Mouse (Mus musculus): ENCODE measurements around the gene Hmgcs2.

The Hmgcs2 gene

GRCm38 (mm10) chr3:98280933-98281678 is 871 bp downstream of the Hmgcs2 start:
- peak; percentile 41 to 44 for DNase-seq

DNA sequence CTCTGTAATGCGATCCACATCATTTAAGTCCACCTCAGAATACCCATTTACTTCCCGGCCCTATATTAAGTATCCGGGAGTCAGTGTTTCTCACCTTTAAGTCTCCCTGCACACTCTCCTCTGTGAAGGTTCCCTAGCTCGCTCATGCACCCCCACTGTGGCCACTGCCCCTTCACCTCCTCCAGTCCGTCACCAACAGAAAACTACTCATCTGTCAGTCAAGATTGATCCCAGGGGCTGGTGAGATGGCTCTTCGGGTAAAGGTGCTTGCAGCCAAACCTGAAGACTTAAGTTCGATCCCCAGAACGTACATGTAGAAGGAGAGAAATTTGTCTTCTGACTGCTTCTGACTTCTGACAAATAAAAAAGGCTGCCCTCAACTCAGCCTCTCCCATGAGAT is 2.2 kb downstream of the Hmgcs2 start:
- no peak for DNase-seq

DNA sequence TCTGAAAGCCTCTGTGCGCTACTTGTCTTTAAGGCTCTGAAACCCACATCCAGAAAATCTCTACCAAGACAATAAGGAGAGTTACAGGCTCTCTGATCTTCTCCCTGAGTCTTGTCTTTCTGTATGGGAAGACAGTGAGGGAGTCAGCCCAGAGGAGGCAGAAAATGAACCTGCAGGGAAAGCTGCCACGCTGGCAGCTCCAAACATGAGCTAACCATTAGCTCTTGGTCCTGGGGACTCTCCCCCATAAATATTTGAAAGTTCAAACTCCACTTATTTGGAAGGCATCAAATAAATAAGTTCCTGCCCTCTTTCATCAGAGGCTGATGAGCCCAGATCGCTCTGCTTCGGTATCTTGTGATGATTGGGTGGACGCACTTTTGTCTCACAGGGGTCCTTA is 3.0 kb downstream of the Hmgcs2 start:
- no peak for DNase-seq

DNA sequence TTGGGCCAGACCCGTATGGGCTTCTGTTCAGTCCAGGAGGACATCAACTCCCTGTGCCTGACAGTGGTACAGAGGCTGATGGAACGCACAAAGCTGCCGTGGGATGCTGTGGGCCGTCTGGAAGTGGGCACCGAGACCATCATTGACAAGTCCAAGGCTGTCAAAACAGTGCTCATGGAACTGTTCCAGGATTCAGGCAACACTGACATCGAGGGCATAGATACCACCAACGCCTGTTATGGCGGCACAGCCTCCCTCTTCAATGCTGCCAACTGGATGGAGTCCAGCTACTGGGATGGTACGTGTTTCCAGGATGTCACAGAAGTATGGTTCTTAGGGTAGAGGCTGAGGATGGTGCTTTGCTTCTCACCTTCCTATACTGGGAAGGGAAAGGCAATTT is 10.8 kb downstream of the Hmgcs2 start:
- DNase-seq: no peak

GRCm38 (mm10) chr3:98295965-98296364 is 15.7 kb downstream of the Hmgcs2 start:
- DNase-seq: no peak

- no peak for DNase-seq
These were observed 19.3 kb downstream of the Hmgcs2 start for GRCm38 (mm10) chr3:98299391-98300100.

DNA sequence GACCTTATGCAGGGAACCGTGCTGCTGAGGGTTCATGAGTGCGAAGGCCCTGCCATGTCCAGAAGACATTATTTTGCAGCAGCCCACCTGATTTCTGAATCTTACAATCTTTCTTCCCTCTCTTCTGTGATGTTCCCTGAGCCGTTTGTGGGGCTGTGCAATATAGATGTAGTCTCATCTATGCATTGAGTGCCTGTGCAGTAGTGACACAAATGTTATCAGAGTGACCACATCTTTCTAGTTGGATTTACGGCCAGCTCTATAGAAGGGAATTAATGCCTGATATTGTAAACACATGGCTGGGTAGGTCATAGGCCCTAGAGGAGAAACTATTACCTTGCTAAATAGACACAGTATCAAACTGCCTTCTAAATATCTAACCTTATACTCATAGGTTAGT is 20.0 kb downstream of the Hmgcs2 start:
- no peak for DNase-seq

GRCm38 (mm10) chr3:98301761-98302160 is 21.5 kb downstream of the Hmgcs2 start:
- DNase-seq: no peak

GRCm38 (mm10) chr3:98308606-98309005 is 28.4 kb downstream of the Hmgcs2 start:
- no peak for DNase-seq

GRCm38 (mm10) chr3:98310456-98310855 is 30.2 kb downstream of the Hmgcs2 start:
- no peak for DNase-seq

DNA sequence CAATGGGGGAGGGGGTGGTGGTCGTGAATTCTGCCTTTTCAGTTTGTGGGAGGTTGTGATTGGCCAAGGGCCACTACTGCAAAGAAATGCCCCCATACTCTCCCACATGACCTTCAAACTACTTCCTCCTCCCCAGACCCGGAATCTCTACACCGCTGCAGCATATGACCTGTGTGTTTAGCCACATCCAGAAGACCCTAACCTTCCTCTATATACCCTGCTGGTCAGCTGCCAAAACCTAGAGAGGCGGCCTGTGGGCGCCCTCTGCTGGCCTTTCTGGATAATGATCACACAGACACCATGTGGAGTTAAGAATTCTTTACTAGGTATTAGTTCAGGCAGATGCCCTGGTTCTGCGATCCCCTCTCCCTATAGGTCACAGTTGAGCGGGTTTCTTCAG is 32.6 kb downstream of the Hmgcs2 start:
- peak; percentile 16 to 43 for DNase-seq

GRCm38 (mm10) chr3:98313294-98314155 is 33.3 kb downstream of the Hmgcs2 start:
- no peak for DNase-seq

DNA sequence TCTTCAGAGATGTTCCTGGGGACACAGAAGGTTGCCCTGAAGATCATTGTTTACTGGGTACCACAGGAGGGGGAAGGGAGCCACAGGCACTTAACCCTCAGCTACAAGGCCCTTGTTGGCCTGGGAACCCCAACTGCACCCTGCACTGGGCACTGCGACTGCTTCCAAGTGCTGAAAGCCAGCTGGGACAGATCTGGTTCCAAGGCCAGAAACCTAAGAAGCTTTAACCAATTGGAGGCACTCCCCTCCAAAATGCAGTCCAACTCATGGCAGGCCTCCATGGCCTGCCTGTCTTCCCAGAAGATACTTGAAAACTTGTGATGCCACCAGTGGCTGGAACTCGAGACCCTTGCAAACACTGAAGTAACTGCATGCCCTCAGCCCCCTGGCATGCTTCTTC is 34.9 kb downstream of the Hmgcs2 start:
- no peak for DNase-seq

DNA sequence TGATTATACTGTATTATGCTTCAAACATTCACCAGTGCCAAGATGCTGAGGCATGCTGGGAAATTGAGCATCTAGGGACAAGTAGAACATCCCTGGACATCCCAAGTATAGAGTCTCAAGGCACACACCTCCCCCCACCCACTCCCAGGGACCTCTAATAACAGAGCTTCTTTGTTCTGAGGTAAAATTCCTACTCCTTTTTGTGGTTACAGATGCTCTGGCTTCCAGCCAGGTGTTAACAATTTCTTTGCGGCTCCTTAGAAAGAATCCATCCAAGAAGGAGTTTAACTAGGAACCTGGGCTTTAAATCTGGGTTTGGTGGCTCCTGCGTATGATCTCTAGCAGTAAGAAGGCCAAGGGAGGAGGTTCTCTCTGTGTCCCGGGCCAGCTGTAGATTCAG is 36.9 kb downstream of the Hmgcs2 start:
- DNase-seq: no peak

DNA sequence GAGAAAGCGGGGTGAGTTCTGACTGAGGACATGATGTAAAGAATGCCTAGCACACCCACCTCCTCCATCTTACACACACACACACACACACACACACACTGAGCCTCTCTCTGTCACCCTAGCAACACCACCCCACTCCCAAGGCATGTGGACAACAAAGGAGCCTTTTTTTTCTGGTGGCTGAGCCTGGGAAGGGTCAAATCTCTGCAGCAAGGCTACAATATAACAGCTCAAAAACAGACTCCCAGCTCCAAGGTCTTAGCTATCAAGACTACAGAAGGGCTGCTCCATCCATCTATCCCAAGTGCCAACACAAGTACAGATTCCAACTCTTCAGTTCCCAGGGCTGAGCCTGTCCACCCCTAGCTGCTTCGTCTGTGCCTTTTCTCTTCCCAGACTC is 39.0 kb downstream of the Hmgcs2 start:
- no peak for DNase-seq

- no peak for DNase-seq
These were observed 42.0 kb downstream of the Hmgcs2 start for GRCm38 (mm10) chr3:98322209-98322608.

- DNase-seq: peak in 1 of 2 experiments; percentile 6
These were observed 44.0 kb downstream of the Hmgcs2 start for GRCm38 (mm10) chr3:98324235-98324634.

- no peak for DNase-seq
These were observed 53.8 kb downstream of the Hmgcs2 start for GRCm38 (mm10) chr3:98334010-98334409.

GRCm38 (mm10) chr3:98335331-98335730 is 55.1 kb downstream of the Hmgcs2 start:
- no peak for DNase-seq

- no peak for DNase-seq
These were observed 55.7 kb downstream of the Hmgcs2 start for GRCm38 (mm10) chr3:98335886-98336285.

DNA sequence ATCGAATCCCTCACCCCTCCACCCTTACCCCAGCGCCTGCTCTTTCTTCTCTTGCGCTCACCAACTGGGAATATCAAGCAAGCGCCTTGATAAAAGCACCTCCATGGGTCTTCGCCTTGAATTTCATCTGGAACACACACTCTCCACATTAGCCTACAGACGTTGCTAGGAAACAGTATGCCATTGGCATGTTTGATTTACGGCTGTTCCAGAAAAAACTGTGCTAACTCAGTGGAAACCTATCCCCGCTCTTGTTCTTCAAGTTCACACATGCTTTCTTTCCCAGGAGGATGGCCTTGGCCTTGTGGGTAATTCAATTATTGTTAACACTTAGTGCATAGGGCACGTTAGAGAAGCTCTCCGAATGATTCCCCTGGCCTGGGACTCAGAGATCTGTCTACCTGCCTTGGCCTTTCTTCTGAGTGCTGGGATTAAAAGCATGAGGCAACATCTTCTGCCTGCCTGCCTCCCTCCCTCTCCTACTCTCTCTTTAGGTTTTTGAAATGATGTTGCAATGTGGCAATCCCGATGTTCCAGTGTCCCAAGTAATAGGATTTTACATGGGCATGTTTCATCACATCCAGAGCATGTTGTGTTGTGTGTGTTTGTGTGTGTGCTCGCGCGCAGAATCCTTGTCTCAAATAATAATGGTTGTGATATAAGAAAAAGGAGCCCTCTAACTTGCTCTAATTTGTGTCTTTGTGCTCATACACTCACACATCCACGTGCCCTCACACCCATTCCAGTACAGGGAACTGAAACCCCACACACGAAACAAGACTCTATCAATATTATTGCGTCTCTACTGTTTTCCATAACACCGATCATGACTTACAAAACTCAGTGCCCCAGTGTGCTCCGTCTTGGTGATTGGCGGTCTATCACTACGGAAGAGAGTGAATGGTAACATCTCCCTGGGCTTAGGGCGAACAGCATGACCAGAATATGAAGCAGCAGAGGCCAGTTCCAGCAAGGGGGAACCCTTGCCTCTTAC is 56.7 kb downstream of the Hmgcs2 start:
- no peak for DNase-seq

GRCm38 (mm10) chr3:98338584-98339041 is 58.4 kb downstream of the Hmgcs2 start:
- DNase-seq: peak; percentile 23 to 28

Measured in cerebellum, adult 18-20 months (tissue).